Mouse (Mus musculus): Measurements from ENCODE around the gene Il1r1. TPM values are rescaled to one million over a fixed set of nuclear protein-coding genes. Genes with fewer than 3 reads are reported as not detected.

Gene Il1r1
- polyA plus RNA-seq, 1 experiment = 13.1 TPM

GRCm38 (mm10) chr1:40317657-40318056, 92.8 kb downstream of the Il1r1 start:
- no peak for DNase-seq (ENCODE audit: low spot score)

GRCm38 (mm10) chr1:40321824-40322223, 96.9 kb downstream of the Il1r1 start:
- DNase-seq (ENCODE audit: low spot score) = no peak

GRCm38 (mm10) chr1:40322543-40322942, 97.7 kb downstream of the Il1r1 start:
- no peak for DNase-seq (ENCODE audit: low spot score)

- DNase-seq (ENCODE audit: low spot score) = no peak
These were observed 99.6 kb downstream of the Il1r1 start, which contains the start of gene Il1rl2 for GRCm38 (mm10) chr1:40324457-40324856. Il1rl2 (plus strand) TSS chr1:40324610.

GRCm38 (mm10) chr1:40324955-40325702, 100.2 kb downstream of the Il1r1 start:
- DNase-seq (ENCODE audit: low spot score) = no peak

- no peak for DNase-seq (ENCODE audit: low spot score)
These were observed 100.9 kb downstream of the Il1r1 start for GRCm38 (mm10) chr1:40325711-40326327.

GRCm38 (mm10) chr1:40327604-40328003, 102.7 kb downstream of the Il1r1 start:
- no peak for DNase-seq (ENCODE audit: low spot score)

GRCm38 (mm10) chr1:40329526-40329925, 104.6 kb downstream of the Il1r1 start:
- no peak for DNase-seq (ENCODE audit: low spot score)

- no peak for DNase-seq (ENCODE audit: low spot score)
These were observed 105.3 kb downstream of the Il1r1 start for GRCm38 (mm10) chr1:40330181-40330580.

- DNase-seq (ENCODE audit: low spot score) = no peak
These were observed 114.5 kb downstream of the Il1r1 start for GRCm38 (mm10) chr1:40339346-40339745.

- DNase-seq (ENCODE audit: low spot score) = no peak
These were observed 115.2 kb downstream of the Il1r1 start for GRCm38 (mm10) chr1:40340102-40340501.

- no peak for DNase-seq (ENCODE audit: low spot score)
These were observed 127.5 kb downstream of the Il1r1 start for GRCm38 (mm10) chr1:40352158-40352903.

GRCm38 (mm10) chr1:40352904-40353286, 128.0 kb downstream of the Il1r1 start:
- DNase-seq (ENCODE audit: low spot score) = no peak

GRCm38 (mm10) chr1:40354665-40355064, 129.8 kb downstream of the Il1r1 start:
- DNase-seq (ENCODE audit: low spot score) = no peak

- DNase-seq (ENCODE audit: low spot score) = no peak
These were observed 130.6 kb downstream of the Il1r1 start for GRCm38 (mm10) chr1:40355431-40355843.

GRCm38 (mm10) chr1:40355904-40356521, 131.1 kb downstream of the Il1r1 start:
- no peak for DNase-seq (ENCODE audit: low spot score)

- no peak for DNase-seq (ENCODE audit: low spot score)
These were observed 133.0 kb downstream of the Il1r1 start for GRCm38 (mm10) chr1:40357921-40358320.

- no peak for DNase-seq (ENCODE audit: low spot score)
These were observed 133.5 kb downstream of the Il1r1 start for GRCm38 (mm10) chr1:40358351-40358750.

GRCm38 (mm10) chr1:40358771-40359181, 133.9 kb downstream of the Il1r1 start:
- DNase-seq (ENCODE audit: low spot score) = no peak

GRCm38 (mm10) chr1:40359731-40360130, 134.9 kb downstream of the Il1r1 start:
- no peak for DNase-seq (ENCODE audit: low spot score)

- no peak for DNase-seq (ENCODE audit: low spot score)
These were observed 136.1 kb downstream of the Il1r1 start for GRCm38 (mm10) chr1:40360969-40361368.

- DNase-seq (ENCODE audit: low spot score) = no peak
These were observed 136.7 kb downstream of the Il1r1 start for GRCm38 (mm10) chr1:40361596-40361995.

Measured in urinary bladder, adult 2 months (tissue).